Mouse (Mus musculus) bone marrow macrophage, adult 2 months (primary cell): Measurements from ENCODE around the gene Enpp1.

Experiments
- CTCF ChIP-seq: IDR thresholded peaks from 2 replicates; pipeline ENCODE4 v1.5.1; 2012; ENCODE audit warnings: low read depth, mild to moderate bottlenecking, low read length, moderate library complexity
- POLR2A ChIP-seq: IDR thresholded peaks from 2 replicates; pipeline ENCODE4 v1.6.1; 2012; ENCODE audit warnings: mild to moderate bottlenecking, low read depth, low read length, borderline replicate concordance

GRCm38 (mm10) chr10:24711071-24711470 is 888 bp downstream of the Enpp1 start:
- TF ChIP-seq CTCF = no peak
- TF ChIP-seq POLR2A = no peak
